Mouse (Mus musculus): ENCODE data around the gene Fam171b. TPM values are rescaled to one million over a fixed set of nuclear protein-coding genes. Genes with fewer than 3 reads are reported as not detected.

Gene Fam171b
- polyA plus RNA-seq, 1 experiment from 2014 or later: 71.7 TPM

GRCm38 (mm10) chr2:83816147-83816546 lies 3.7 kb downstream of the Fam171b start:
- Histone ChIP-seq H3K9me3 (no peaks in the 10 kb centered on the region), H3K4me1 (replicated peaks) (peaks cover 31% of the 10 kb centered on the region), H3K4me3 (no peak overlapping the region), H3K9ac (no peak overlapping the region), H3K27ac (replicated peaks) (no peak overlapping the region), H3K4me2 (no peak overlapping the region), H3K36me3 (no peaks in the 10 kb centered on the region), H3K27me3 (no peaks in the 10 kb centered on the region)
- no peak for ATAC-seq (ENCODE audit: low FRiP score, low read depth)
- 53% methylated on average over 6 of the region's 6 CpGs for WGBS

DNA sequence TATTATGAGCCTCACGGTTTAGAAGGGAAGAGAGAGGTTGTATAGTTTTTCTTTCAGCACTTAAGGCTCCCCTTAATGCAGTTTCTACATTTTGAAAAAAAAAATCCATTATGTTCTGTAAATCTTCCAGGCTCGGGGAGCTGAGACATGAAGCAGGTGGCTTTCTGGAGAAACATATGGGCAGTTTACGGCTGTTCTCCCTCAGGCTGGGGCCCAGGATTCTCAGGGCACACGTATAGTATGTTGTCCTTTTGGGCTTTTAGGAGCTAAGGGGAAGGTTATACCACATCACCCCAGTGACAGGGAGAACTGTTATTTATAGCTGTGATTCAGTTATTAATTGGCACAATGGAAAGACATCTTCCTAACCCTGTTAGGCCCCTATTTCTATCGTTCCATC lies 12.7 kb downstream of the Fam171b start:
- H3K4me2 ChIP-seq: no peak overlapping the region
- WGBS: 41% methylated on average over 5 of the region's 5 CpGs
- H3K9me3 ChIP-seq: no peaks in the 10 kb centered on the region
- 0 out of 2 replicates have a peak, but pooled peaks have one; percentile 31 for ATAC-seq (ENCODE audit: low FRiP score, low read depth)
- H3K4me1 ChIP-seq (replicated peaks): peaks cover 17% of the 10 kb centered on the region; the same call in 1 of the 2 replicates
- H3K27me3 ChIP-seq: no peaks in the 10 kb centered on the region
- no peak overlapping the region for H3K27ac ChIP-seq (replicated peaks)
- no peaks in the 10 kb centered on the region for H3K36me3 ChIP-seq
- no peak overlapping the region for H3K9ac ChIP-seq
- H3K4me3 ChIP-seq: no peak overlapping the region

GRCm38 (mm10) chr2:83828895-83829539 lies 16.6 kb downstream of the Fam171b start:
- Histone ChIP-seq H3K4me1 (replicated peaks) (peaks cover 17% of the 10 kb centered on the region; the same call in 1 of the 2 replicates), H3K27me3 (no peaks in the 10 kb centered on the region), H3K36me3 (no peaks in the 10 kb centered on the region), H3K9ac (no peak overlapping the region), H3K27ac (replicated peaks) (peak overlapping the region; percentile 74), H3K4me2 (peak overlapping the region; percentile 17; the same call in 1 of the 2 replicates), H3K4me3 (no peak overlapping the region), H3K9me3 (no peaks in the 10 kb centered on the region)
- 15% methylated on average over 3 of the region's 3 CpGs for WGBS
- no peak for ATAC-seq (ENCODE audit: low FRiP score, low read depth)

DNA sequence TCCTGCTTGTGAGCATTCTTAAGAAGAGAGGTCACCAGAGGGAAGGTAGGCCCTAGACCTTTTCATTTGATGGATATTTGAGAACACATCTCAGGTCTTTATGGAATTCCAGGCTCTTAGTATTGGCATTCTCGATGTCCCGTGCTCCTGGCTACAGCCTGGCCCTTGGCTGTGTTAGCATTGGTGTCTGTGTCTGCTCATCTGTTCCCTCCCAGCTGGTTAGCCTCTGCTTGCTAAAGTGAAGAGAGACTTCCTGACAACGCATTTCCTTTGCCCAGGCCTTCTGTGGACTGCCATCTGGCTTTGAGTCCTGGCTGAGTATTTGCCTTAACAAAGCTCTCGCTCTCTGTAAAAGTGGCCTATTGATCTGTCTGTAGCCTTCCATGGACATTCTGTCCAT lies 20.5 kb downstream of the Fam171b start:
- Histone ChIP-seq H3K4me2 (no peak overlapping the region), H3K4me3 (no peak overlapping the region), H3K27me3 (no peaks in the 10 kb centered on the region), H3K9me3 (no peaks in the 10 kb centered on the region), H3K27ac (replicated peaks) (no peak overlapping the region), H3K9ac (no peak overlapping the region), H3K36me3 (no peaks in the 10 kb centered on the region), H3K4me1 (replicated peaks) (peaks cover 21% of the 10 kb centered on the region)
- 88% methylated on average over 4 of the region's 4 CpGs for WGBS
- ATAC-seq (ENCODE audit: low FRiP score, low read depth): no peak

DNA sequence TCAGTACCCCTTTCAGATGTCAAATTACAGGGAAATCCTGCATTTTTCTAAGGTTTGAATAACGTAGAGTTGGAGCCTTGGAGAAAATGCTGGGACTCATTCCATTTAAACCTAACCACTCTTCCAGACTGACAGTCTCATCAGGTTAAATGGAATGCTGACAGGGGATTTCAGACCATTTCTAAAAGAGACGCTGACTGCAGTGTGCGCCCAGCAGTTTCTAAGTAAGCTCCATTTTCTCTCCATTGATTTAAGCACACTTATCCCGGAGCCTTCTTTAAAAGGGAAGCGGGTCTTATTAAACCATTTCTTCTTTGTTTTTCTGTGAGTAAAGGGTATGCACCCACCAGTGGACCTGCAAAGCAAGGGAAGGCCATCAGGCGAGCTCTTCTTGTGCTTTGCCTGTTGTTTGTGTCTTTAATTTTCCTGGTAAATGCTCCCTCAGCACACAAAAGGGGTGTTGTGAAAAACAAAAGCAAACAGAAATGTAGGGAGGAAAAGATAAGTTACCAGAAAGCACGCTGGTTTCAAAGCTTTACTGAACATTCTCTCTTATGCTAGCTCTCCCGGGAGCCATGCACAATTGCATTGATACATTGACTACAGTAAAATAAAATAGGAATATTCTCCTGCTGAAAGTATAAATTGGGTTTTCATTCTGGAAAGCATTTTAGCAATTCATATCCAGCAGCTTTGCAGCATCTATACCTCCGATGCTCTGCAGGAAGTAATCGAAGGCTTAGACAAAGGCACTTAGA lies 23.1 kb downstream of the Fam171b start:
- Histone ChIP-seq H3K4me1 (replicated peaks) (peaks cover 13% of the 10 kb centered on the region), H3K27ac (replicated peaks) (peak overlapping the region; percentile 78), H3K9ac (no peak overlapping the region), H3K36me3 (no peaks in the 10 kb centered on the region), H3K27me3 (no peaks in the 10 kb centered on the region), H3K4me2 (peak overlapping the region; percentile 37), H3K4me3 (no peak overlapping the region), H3K9me3 (no peaks in the 10 kb centered on the region)
- peak; percentile 20; the same call in 1 of the 2 replicates for ATAC-seq (ENCODE audit: low FRiP score, low read depth)
- WGBS: 40% methylated on average over 10 of the region's 10 CpGs

DNA sequence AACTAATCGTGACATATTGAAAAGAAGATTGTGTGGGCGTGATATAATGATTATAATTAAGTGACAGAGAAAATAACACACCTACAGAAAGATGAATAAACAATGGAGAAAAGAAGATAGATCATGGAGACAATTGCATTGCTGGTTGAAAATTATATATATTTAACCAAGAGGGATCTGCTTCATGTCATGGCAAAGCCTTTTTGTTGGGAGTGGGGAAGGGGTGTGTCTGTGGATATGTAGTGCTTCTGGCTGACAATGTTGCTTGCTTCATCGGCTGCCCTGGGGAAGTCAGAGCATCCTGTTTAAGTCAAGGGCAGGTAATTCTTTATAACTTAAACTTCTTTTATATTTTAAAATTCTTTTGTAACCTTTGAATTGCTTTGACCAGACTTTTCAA lies 36.1 kb downstream of the Fam171b start:
- 84% methylated on average over 3 of the region's 3 CpGs for WGBS
- ATAC-seq (ENCODE audit: low FRiP score, low read depth): no peak
- Histone ChIP-seq H3K9ac (no peak overlapping the region), H3K4me2 (no peak overlapping the region), H3K9me3 (no peaks in the 10 kb centered on the region), H3K27me3 (no peaks in the 10 kb centered on the region), H3K36me3 (no peaks in the 10 kb centered on the region), H3K4me1 (replicated peaks) (0 out of 2 replicates have a peak, but pooled peaks cover 8% of the 10 kb centered on the region), H3K4me3 (no peak overlapping the region), H3K27ac (replicated peaks) (no peak overlapping the region)

GRCm38 (mm10) chr2:83853423-83853822 lies 41.0 kb downstream of the Fam171b start:
- Histone ChIP-seq H3K4me1 (replicated peaks) (no peaks in the 10 kb centered on the region), H3K4me2 (no peak overlapping the region), H3K36me3 (peaks cover 13% of the 10 kb centered on the region), H3K27me3 (no peaks in the 10 kb centered on the region), H3K4me3 (no peak overlapping the region), H3K9ac (no peak overlapping the region), H3K9me3 (no peaks in the 10 kb centered on the region), H3K27ac (replicated peaks) (no peak overlapping the region)
- WGBS: 83% methylated on average over 10 of the region's 10 CpGs
- no peak for ATAC-seq (ENCODE audit: low FRiP score, low read depth)

DNA sequence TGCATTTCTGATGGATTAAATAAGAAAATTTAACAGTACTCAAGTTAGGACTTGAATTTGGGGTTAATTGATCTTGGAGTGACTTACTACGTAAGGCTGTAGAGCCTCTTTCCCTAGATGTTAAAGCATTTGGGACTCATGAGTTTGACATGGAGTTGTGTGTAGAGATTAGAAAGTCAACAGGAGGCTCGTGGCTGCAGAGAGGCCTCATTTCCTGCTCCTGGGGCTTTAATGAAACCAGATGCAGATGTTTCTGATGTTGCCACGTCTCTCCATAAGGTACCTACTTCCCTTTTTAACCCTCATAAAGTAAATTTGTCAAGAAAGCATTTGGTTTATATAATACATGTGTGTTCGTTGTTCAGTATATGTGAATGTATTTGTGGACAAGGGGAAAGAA lies 43.8 kb downstream of the Fam171b start:
- Histone ChIP-seq H3K27ac (replicated peaks) (no peak overlapping the region), H3K9me3 (no peaks in the 10 kb centered on the region), H3K4me1 (replicated peaks) (no peaks in the 10 kb centered on the region), H3K9ac (no peak overlapping the region), H3K36me3 (peaks cover 21% of the 10 kb centered on the region), H3K4me3 (no peak overlapping the region), H3K27me3 (no peaks in the 10 kb centered on the region), H3K4me2 (no peak overlapping the region)
- 73% methylated on average over 4 of the region's 4 CpGs for WGBS
- ATAC-seq (ENCODE audit: low FRiP score, low read depth): no peak

- no peak for ATAC-seq (ENCODE audit: low FRiP score, low read depth)
- peaks cover 23% of the 10 kb centered on the region for H3K36me3 ChIP-seq
- H3K27me3 ChIP-seq: no peaks in the 10 kb centered on the region
- H3K9ac ChIP-seq: no peak overlapping the region
- H3K4me1 ChIP-seq (replicated peaks): no peaks in the 10 kb centered on the region
- WGBS: 87% methylated on average over 6 of the region's 6 CpGs
- H3K9me3 ChIP-seq: no peaks in the 10 kb centered on the region
- no peak overlapping the region for H3K4me3 ChIP-seq
- no peak overlapping the region for H3K27ac ChIP-seq (replicated peaks)
- H3K4me2 ChIP-seq: no peak overlapping the region
Measured at GRCm38 (mm10) chr2:83883850-83884420, 71.5 kb downstream of the Fam171b start.

DNA sequence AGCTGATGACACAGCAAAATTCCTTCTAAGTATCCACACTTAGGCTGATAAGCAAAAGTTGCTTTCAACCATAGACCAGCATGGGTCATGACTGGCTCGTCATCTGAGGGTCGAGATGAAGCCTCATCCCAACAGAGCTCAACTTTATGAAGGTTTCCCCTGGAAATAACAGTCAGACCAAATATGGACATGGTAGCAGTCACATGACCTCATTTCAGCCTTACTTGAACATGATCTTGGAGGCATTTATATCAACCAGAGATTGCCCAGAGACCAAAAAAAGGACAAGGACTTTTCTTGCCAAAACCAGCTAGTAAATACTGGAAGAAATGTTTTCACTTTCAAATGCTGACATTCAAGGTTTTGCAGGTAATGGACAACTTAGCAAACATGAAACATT lies 81.3 kb downstream of the Fam171b start:
- H3K4me1 ChIP-seq (replicated peaks): no peaks in the 10 kb centered on the region
- no peak overlapping the region for H3K4me2 ChIP-seq
- ATAC-seq (ENCODE audit: low FRiP score, low read depth): no peak
- WGBS: 92% methylated on average over 2 of the region's 2 CpGs
- H3K27me3 ChIP-seq: no peaks in the 10 kb centered on the region
- no peaks in the 10 kb centered on the region for H3K9me3 ChIP-seq
- no peak overlapping the region for H3K9ac ChIP-seq
- H3K4me3 ChIP-seq: no peak overlapping the region
- H3K36me3 ChIP-seq: no peaks in the 10 kb centered on the region
- H3K27ac ChIP-seq (replicated peaks): no peak overlapping the region

DNA sequence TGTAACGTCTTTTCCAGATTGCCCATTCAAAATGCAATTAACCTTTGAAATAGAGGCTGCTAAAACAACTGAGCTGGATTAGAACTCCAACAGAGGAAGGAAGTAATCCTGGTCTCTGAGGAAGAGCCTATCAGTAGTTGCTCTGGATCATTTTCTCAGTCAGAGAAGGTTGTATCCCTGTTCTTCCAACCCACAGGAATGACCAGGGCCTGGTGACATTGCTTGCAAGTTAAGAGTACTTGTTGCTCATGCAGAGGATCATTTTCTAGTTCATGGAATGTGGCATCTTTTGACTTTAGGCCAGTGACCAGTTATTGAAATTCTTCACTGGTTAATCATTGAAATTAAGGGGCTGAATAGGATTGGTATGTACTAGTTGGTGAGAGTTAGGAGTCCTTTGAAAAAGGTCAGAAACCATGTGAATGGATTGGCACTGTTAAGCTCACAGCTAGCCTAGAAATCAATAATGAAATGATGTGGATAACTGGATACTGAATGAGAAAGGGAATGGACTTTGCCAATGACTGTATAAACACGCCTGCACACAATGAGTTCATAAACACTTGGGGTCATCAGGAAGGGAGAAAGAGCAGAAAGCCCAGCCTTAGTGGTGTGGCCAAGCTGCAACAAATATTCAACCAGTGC lies 89.6 kb downstream of the Fam171b start:
- no peak for ATAC-seq (ENCODE audit: low FRiP score, low read depth)
- WGBS: 76% methylated on average over 2 of the region's 2 CpGs

More for the DNA sequence above, 89.6 kb downstream of the Fam171b start:
- Histone ChIP-seq H3K9ac (no peak overlapping the region), H3K27ac (replicated peaks) (no peak overlapping the region), H3K4me2 (no peak overlapping the region), H3K9me3 (no peaks in the 10 kb centered on the region), H3K36me3 (no peaks in the 10 kb centered on the region), H3K27me3 (no peaks in the 10 kb centered on the region), H3K4me3 (no peak overlapping the region), H3K4me1 (replicated peaks) (no peaks in the 10 kb centered on the region)
